Mouse (Mus musculus) spleen, postnatal 10 days (tissue): ENCODE results near the gene Rhd.

Experiments
- DNase-seq, 2 experiments: peaks; one replicate each; pipeline ENCODE4 v3.0.0; 2021 to 2022; ENCODE audit warnings: low spot score in 2 of 2

The Rhd gene

DNA sequence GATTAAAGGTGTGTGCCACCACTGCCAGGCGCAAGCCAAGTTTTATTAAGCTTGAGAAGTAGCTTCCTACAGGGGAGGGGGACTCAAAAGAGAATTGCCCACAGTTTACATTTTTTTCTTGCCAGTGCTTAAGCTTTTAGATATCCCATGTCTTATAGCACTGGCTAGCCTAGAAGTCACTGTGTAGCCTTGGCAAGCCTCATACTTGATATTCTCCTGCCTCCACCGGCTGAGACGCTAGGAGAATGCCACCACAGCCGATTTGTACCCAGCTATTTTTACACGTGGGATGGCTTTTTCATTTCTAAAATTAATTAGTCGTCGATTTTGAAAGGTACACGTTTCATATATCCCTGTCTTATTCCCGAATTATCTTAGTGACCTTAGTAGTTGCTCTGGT lies 65.9 kb downstream of the Rhd start:
- no peak for DNase-seq

GRCm38 (mm10) chr4:134930684-134931481 lies 66.5 kb downstream of the Rhd start, which contains the start of gene Syf2:
Gene Syf2 (plus strand): TSS chr4:134930898.
- peak; percentile 83 to 95 for DNase-seq

DNA sequence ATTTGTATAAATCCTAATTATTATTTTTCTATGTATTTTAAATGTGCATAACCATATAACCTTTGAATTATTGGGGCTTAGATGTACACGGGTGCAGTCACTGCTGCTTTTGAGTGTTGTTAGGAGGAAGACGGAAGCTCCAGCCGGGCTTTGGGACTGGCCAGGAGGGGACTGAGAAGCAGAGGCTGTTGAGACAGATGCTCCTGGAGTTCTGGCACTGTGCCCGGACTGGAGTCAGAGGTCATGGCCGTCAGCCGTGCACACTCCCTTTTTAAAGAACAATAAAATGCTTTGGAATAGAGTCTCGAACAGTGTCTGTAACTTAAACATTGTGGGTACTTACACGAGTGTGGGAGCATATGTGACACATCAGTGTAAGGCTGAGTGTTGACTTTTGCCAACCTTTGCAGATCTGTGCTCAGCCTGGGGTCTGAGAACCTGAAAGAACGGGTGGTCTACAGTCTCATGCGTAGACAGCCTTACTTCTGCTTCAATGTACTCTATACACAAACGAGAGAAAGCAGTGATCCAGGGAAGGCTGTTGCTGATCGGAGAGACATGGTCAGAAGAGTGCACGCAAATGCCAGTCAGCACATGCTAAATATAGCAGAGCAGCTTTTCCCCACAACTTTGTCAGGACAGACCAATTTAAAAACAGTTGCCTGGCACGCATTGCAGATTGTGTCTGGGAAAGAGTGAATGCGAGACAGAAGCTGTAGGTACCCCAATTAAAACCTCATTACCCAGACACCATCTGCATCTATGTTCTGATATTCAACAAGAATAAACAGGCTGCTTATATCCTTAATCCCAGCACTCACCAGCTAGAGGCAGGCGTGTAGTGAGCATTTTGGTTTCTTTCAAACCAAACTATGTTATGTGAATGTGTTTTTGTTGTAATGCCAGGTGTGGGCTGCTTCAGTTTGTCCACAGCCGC lies 73.2 kb downstream of the Rhd start:
- DNase-seq = no peak

- no peak for DNase-seq
These were observed 75.6 kb downstream of the Rhd start for GRCm38 (mm10) chr4:134939900-134940299.

GRCm38 (mm10) chr4:134943758-134944538 lies 79.6 kb downstream of the Rhd start:
- no peak for DNase-seq
